Mouse (Mus musculus) A20 (cell line): ENCODE data around the gene Trim29.

ENCODE experiments used
- DNase-seq: peaks from one replicate; pipeline ENCODE4 v3.0.0-alpha.2; 2011; ENCODE audit warnings: low read depth, low spot score

The Trim29 gene

GRCm38 (mm10) chr9:43310538-43310937, at the start of gene Trim29:
Trim29 (plus strand) TSS chr9:43310848.
- no peak for DNase-seq

DNA sequence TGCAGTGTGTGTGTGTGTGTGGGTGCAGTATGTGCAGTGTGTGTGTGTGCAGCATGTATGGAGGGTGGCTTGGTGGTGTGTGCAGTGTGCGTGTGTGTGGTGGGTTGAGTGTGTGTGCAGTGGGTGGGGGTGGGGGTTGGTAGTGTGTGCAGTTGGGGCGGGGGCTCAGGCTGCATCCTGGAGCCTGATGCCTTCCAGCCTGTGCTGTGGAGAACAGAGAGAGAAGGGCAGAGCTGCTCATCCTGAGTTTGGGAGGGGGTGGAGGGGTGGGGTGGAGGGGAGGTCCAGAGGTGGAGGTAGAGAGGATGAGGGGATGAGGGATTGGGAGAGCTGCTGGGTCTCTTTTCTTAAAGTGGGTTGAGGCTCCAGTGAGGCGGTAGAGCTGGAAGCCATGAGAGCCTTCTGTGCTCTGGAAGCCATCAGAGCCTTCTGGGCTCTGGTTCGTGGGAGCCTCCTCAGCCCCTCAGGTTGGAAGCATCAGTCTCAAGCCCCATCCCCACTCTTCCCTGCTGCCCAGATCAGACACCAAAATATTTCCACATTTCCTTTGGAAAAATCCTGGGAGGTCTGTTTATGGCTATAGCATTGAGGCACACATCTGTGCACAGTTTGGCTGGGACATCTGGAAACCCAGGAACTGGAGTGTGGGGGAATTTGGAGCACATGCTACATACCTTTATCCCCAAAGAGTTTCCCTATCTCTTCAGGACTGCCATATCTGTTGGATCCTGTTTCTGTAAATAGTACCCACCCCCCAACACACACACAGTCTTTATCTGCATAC, 49.3 kb upstream of the Trim29 start:
- DNase-seq = no peak

DNA sequence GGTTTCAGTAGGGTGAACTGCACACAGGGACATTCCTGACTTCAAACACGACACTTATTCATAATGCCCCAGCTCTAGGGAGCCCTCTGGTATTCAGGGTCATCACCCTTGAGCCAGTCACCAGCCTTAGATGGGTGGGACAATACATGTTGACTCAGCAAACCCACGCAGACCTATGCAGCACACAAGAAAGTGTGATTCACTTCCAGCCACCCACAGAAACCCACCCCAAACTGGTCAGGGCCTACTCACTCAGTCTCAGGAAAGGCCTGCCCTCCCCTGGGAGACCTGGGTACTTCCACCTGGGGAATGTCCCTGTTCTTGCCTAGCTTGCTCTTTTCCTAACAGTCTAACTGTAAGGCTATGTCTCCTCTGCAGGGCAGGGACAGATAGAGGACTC, 48.7 kb upstream of the Trim29 start:
- DNase-seq = no peak

DNA sequence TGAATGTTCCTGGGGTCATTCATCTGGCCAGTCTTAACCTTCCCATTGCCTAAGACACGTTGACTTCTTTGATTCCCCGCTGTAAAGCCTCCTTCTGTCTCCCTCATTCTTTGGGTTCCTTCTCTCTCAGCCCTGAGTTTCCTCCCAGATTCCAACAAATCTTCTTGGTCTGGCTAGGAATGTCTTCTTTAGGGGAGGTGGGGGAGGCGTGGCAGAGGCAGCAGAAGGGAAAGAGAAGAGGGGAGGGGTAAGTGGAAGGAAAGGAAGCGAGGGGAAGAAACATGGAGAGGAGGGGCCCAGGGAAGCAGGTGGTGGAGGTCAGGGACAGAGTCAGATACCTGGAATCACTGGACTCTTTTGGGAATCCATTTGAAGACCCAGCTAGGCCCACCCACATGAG, 48.3 kb upstream of the Trim29 start:
- DNase-seq = no peak

DNA sequence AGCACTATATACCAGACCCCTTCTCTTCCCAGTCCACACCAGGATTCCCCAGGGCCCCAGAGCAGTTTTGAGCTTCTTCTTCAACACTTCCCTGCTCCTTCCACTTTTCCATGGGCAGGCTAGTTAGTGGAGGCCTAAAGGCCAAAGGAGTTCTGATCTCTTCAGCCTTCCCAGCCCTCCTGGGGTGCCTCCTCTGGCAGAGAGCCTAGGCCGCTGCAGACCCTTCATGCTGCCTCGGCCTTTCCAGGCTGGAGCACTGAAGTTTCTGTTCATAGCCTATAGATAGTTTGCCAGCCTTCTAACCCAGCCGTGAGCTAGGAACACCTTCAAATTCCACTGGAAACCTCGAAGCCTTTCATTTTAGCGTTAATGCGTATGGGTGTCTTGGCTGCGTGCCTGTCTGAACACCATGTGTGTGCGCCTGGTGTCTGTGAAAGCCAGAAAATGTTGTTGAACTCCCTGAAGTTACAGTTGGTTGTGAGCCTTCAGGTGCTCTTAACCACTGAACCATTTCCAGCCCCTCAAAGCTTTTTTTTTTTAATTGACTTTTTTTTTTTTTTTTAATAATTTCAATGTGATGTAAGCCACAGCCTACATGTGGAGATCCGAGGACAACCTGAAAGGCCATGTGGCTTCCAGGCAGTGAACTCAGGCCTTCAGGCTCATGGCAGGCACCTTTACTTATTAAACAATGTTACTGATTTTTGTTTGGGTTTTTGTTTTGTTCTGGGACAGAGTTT, 47.7 kb upstream of the Trim29 start:
- no peak for DNase-seq

- DNase-seq = no peak
These were observed 46.6 kb upstream of the Trim29 start for GRCm38 (mm10) chr9:43263946-43264451.

GRCm38 (mm10) chr9:43265194-43265593, 45.5 kb upstream of the Trim29 start:
- no peak for DNase-seq

DNA sequence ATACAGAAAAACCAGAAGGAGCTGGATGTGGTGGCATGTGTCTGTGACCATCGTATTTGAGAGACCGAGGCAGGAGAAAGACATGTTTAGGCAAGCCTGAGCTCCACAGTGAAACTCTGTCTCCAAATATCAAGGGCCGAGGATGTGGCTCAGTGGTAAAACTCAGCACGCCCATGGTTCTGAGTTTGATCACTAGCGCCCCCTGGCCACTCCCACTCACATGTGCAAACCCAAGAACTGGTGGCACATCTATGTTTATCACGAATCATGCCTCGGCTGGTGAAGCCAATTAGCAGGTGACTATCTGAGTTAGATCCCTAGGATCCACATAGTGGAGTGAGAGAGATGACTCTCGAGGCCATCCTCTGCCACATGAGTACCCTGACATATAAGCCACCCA, 43.3 kb upstream of the Trim29 start:
- peak; percentile 43 for DNase-seq

GRCm38 (mm10) chr9:43269166-43269565, 41.5 kb upstream of the Trim29 start:
- DNase-seq = no peak

GRCm38 (mm10) chr9:43270723-43271252, 39.9 kb upstream of the Trim29 start:
- no peak for DNase-seq

GRCm38 (mm10) chr9:43271761-43272518, 38.7 kb upstream of the Trim29 start:
- no peak for DNase-seq

- DNase-seq = no peak
These were observed 36.9 kb upstream of the Trim29 start for GRCm38 (mm10) chr9:43273735-43274134.

- peak; percentile 64 for DNase-seq
These were observed 26.4 kb upstream of the Trim29 start for GRCm38 (mm10) chr9:43284284-43284683.

- DNase-seq = no peak
These were observed 25.4 kb upstream of the Trim29 start for GRCm38 (mm10) chr9:43285281-43285680.

DNA sequence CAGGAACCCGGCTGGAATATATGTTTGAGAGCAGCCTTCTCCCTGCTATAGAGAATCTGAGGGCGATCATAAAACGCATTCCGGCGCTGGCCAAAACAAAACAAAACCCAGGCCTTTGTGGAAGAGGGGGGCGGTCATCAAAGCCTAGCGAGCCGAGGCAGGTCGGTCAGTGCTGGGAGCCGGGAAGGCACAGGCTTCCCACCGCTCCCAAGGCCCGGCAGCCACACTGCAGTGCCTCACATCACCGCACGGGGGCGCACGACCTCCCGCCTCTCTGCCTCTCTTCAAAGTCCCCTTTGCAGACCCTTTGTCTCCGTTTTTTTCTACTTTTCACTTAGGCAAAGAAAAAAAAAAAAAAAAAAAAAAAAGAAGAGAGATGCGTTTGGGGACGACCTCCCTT, 23.8 kb upstream of the Trim29 start:
- DNase-seq = peak; percentile 15

DNA sequence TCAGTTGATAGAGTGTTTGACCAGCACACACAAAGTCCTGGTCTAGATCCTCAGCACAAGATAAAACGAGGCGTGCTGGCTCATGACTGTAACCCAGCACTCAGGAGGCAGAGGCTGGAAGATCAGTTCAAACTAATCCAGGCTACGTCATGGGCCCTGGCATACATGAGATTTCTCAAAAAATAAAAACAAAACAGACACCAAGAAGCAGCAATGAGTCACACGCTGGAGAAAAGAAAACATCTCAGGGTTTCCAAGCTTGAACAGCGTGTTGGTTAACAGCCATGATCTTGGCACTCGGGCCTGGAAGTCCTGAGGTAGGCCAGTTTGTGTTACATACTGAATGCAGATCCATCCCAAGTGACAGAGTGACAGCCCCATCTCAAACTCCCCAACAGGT, 17.6 kb upstream of the Trim29 start:
- DNase-seq = no peak

GRCm38 (mm10) chr9:43300394-43300793, 10.3 kb upstream of the Trim29 start:
- DNase-seq = no peak

DNA sequence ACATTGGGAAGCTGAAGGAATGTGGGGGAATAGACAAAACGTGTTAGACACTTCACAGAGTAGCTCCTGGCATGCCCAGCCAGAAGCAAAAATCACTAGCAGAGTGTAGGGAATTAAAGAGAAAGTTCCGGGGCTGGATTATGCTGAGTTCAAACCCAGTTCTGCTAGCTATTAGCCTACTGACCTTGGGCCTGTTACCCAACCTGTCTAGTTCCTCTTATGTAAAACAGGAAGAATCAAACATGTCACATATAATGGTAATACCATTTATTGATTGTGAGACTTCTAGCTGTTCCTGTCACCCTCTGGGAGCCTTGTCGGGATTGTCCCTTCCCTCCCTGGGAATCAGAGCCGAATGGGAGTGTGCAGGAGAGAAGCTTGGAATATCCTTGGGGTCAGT, 7.7 kb upstream of the Trim29 start:
- no peak for DNase-seq

DNA sequence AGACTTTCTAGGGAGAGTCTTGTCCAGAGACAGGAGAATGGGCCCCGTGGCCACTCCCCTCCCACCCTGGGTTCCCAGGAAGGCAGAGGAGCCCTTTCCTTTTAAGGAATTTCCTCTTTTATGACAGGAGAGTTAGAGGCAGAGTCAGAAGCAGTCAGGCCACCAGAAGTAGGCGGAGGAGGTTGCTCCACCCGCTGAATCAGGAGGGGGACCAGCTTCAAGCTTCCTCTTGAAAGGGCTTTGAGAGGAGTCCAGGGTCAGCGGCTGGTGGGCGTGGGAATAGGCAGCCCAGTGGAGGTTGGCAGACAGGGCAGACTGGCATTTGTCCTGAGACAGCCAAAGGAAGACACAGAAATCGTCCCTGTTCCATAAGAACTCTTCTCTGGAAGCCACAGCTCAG, 4.8 kb upstream of the Trim29 start:
- DNase-seq = no peak

- DNase-seq = no peak
These were observed 1.4 kb upstream of the Trim29 start for GRCm38 (mm10) chr9:43309087-43309872.

DNA sequence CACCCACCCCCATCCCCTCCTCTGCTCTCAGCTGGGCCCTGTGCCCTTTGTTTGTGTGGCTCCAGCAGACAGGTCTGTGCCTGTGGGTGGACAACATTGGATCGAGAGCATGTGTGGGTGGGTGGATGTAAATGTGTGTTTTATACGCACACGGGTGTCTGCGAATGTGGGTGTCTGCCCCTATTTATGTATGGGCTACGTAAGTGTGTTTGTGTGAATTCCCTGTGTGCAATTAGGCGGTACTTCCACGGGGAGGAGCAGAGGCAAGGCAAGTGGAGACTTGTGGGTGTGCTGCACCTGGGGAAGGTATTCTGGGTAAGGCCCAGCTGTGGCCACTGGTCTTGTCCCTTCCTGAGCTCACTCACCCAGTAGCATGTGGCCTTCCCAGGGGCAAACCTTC, 1.5 kb downstream of the Trim29 start:
- no peak for DNase-seq
